Mouse (Mus musculus) heart, postnatal 14 days (tissue): ENCODE data around the gene Shc4. TPM values are rescaled to one million over a fixed set of nuclear protein-coding genes. Genes with fewer than 3 reads are reported as not detected.

Experiments
- DNase-seq, 2 experiments: peaks; one replicate each; pipeline ENCODE4 v3.0.0; 2021 to 2022
- intact Hi-C: fragments of 180-260 bp; cut with DNase I; formaldehyde crosslinking; loops from one replicate; pipeline ENCODE4 v1.15.1; 2025
- total RNA-seq, 2 experiments: library from RNA; stranded (reverse); gene quantifications; 2 replicates each; pipeline ENCODE4 v1.2.3; 2021

Shc4 gene
- total RNA-seq, 2 experiments from 2014 or later: 0.34 to 0.72 TPM

- no peak for DNase-seq
- intact Hi-C loops: no loop called here
Measured at GRCm38 (mm10) chr2:125651563-125651962, 72.4 kb downstream of the Shc4 start.

- intact Hi-C loops: no loop called here
- DNase-seq: no peak
Measured at GRCm38 (mm10) chr2:125650742-125651352, 73.1 kb downstream of the Shc4 start.

GRCm38 (mm10) chr2:125650038-125650437 lies 73.9 kb downstream of the Shc4 start:
- no peak for DNase-seq
- intact Hi-C loops: no loop called here

GRCm38 (mm10) chr2:125644912-125645311 lies 79.0 kb downstream of the Shc4 start:
- intact Hi-C loops: no loop called here
- no peak for DNase-seq

- no peak for DNase-seq
- intact Hi-C loops: no loop called here
Measured at GRCm38 (mm10) chr2:125637331-125637730, 86.6 kb downstream of the Shc4 start.

- intact Hi-C loops: no loop called here
- DNase-seq: no peak
Measured at GRCm38 (mm10) chr2:125630010-125630409, 93.9 kb downstream of the Shc4 start.

- intact Hi-C loops: no loop called here
- no peak for DNase-seq
Measured at GRCm38 (mm10) chr2:125628487-125628886, 95.5 kb downstream of the Shc4 start.

GRCm38 (mm10) chr2:125626536-125626935 lies 97.4 kb downstream of the Shc4 start:
- intact Hi-C loops: no loop called here
- DNase-seq: no peak

- peak; percentile 97 to 98 for DNase-seq
- intact Hi-C loops: no loop called here
Measured at GRCm38 (mm10) chr2:125624837-125625351, 99.1 kb downstream of the Shc4 start, which contains the start of gene Cep152. Cep152 (minus strand) TSS chr2:125625113.

- intact Hi-C loops: no loop called here
- DNase-seq: no peak
Measured at GRCm38 (mm10) chr2:125624127-125624685, 99.7 kb downstream of the Shc4 start.

GRCm38 (mm10) chr2:125623211-125623610 lies 100.7 kb downstream of the Shc4 start:
- no peak for DNase-seq
- intact Hi-C loops: no loop called here

GRCm38 (mm10) chr2:125620213-125620907 lies 103.6 kb downstream of the Shc4 start:
- DNase-seq: no peak
- intact Hi-C loops: no loop called here

GRCm38 (mm10) chr2:125615858-125616424 lies 108.0 kb downstream of the Shc4 start:
- DNase-seq: no peak

GRCm38 (mm10) chr2:125615440-125615839 lies 108.5 kb downstream of the Shc4 start:
- intact Hi-C loops: no loop called here
- DNase-seq: no peak

More at GRCm38 (mm10) chr2:125615858-125616424, 108.0 kb downstream of the Shc4 start:
- intact Hi-C loops: no loop called here

- DNase-seq: peak; percentile 49 to 57
- intact Hi-C loops: no loop called here
Measured at GRCm38 (mm10) chr2:125606220-125606845, 117.6 kb downstream of the Shc4 start.

- intact Hi-C loops: loop anchor here (2.0 kb wide), 2 partner anchors 272 to 342 kb away; no protein-coding TSS in a partner anchor
- DNase-seq: peak; percentile 81 to 82
Measured at GRCm38 (mm10) chr2:125604646-125605045, 119.3 kb downstream of the Shc4 start.

- intact Hi-C loops: no loop called here
- no peak for DNase-seq
Measured at GRCm38 (mm10) chr2:125602970-125603369, 121.0 kb downstream of the Shc4 start.

- intact Hi-C loops: loop anchor here (5.0 kb wide), 1 partner anchor 92 kb away; the partner anchor contains the start of genes Fbn1 and Gm9913
- no peak for DNase-seq
Measured at GRCm38 (mm10) chr2:125598958-125599357, 125.0 kb downstream of the Shc4 start.

- intact Hi-C loops: loop anchor here (5.0 kb wide), 1 partner anchor 91 kb away; the partner anchor contains the start of genes Fbn1 and Gm9913
- DNase-seq: no peak
Measured at GRCm38 (mm10) chr2:125598251-125598650, 125.7 kb downstream of the Shc4 start.

- DNase-seq: no peak
- intact Hi-C loops: loop anchor here (5.0 kb wide), 1 partner anchor 87 kb away; the partner anchor contains the start of genes Fbn1 and Gm9913
Measured at GRCm38 (mm10) chr2:125594786-125595185, 129.2 kb downstream of the Shc4 start.
